Mouse (Mus musculus) right cerebral cortex, adult 2 months (tissue): ENCODE results near the gene Upk3a.

ENCODE experiments used
- DNase-seq, 2 experiments: peaks; one replicate each; pipeline ENCODE4 v3.0.0; 2021 to 2022; ENCODE audit warnings: low spot score in 2 of 2

Gene Upk3a

DNA sequence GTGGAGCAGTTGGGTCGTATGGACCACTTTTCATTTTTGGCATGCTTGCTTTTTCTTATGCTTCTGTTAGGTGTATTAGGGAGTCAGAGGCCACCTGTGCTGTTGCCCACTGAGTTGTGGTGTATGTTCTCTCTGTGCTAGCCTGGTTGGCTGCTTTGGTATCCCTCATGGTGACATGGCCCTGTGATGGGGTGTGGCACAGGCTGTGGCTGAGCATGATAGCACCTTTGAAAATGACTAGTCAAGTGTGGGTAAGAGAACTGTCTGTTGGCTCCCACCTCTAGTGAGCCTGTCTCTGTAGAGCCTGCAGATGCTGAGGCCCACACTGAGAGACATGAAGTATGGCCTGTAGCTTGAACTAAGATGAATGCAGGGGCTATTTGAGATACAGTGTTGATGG is 32.8 kb downstream of the Upk3a start:
- no peak for DNase-seq

DNA sequence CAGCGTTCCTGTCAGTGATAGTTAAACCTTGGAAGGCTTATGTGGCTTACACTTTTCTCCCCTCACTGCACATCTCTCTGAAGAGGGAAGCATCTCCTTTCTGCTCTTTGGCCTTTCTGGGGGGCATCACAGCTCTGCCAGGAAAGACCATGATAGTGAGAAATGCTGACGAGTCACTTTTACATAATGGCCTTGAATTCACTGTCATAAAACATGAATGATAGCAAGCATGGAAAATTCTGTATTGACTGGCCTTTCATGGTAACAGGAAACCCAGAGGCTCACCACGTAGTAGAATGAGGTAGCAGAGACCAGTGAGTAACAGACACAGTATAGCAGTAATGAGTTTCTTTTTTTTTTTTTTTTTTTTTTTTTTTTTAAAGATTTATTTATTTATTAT is 37.2 kb downstream of the Upk3a start:
- no peak for DNase-seq

DNA sequence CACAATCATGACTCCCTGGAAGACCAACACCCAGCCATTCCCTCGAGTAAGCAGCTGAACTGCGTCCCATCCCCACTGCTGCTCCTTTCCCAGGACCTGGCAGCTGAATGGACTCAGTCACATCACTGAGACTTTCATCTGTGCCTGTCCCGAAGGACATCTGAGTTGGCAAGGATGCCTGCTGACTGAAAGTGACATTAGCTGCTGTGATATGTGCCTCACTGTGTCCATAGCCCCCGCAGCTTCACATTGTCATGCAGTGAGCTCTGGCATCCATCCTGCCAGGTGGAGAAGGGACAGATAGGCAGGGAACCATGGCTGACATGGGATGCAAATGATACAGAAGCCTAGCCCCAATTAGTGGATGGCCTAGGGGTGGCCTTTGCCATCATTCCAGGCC is 38.2 kb downstream of the Upk3a start:
- no peak for DNase-seq

DNA sequence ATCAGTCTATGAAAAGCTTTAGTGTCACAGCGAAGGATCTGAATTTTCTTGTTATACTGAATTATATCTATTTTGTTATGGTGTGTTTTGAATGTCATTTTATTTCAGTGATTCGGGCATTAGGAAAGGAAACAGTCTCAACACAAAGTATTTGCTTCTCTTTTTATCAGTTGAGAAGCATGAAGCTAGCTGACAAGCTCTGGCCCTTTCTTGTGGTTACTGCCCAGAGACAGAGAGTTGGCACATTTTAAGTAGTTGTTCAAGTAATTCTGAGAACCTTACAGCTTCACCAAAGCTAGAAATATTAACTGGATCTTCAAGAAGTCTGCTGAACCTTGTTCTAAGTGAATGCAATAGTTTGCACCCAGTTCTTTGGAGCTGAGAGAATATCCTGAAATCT is 46.5 kb downstream of the Upk3a start:
- no peak for DNase-seq

DNA sequence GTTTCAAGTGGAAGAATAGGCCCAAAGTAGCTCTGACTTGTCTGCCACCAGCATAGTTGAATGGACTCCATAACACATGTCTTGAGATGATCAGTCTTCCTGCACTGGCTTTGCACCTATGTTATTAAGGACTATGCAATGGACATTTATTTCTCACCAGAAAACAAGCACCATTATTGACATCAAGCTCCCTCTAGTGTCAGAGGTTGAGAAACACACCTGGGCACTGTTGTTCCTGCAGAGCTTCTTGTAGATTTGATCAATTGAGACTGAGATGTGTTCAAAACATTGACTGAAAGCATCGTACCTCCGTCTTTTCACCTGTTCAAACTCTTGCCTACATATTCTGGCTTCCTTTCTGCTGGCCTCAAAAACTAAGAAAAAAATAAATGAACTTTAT is 53.6 kb downstream of the Upk3a start:
- peak; percentile 49 to 68 for DNase-seq
